Mouse (Mus musculus) CD4-positive, CD25-positive, alpha-beta regulatory T cell, adult 4 months (primary cell): ENCODE results near the gene Fam193a. TPM values are rescaled to one million over a fixed set of nuclear protein-coding genes. Genes with fewer than 3 reads are reported as not detected.

ENCODE experiments used
- ATAC-seq: one replicate; pipeline ENCODE4 v1.8.0; 2017
- polyA plus RNA-seq, 2 experiments: library from polyadenylated mRNA; unstranded; fragments of 100-300 nt; shearing (Covaris generic); gene quantifications; one replicate each; pipeline ENCODE4 v1.2.1; 2017

The Fam193a gene
- polyA plus RNA-seq, 2 experiments from 2014 or later, result 16.5 to 18.3 TPM

GRCm38 (mm10) chr5:34524511-34524910 lies 154.8 kb downstream of the Fam193a start:
- no peak for ATAC-seq

GRCm38 (mm10) chr5:34525663-34526476 lies 156.1 kb downstream of the Fam193a start, which contains the start of gene Sh3bp2:
TSS of gene Sh3bp2 (plus strand) at chr5:34525838.
- ATAC-seq, result peak; percentile 90

GRCm38 (mm10) chr5:34526477-34526775 lies 156.7 kb downstream of the Fam193a start:
- ATAC-seq, result no peak

GRCm38 (mm10) chr5:34527352-34527751 lies 157.6 kb downstream of the Fam193a start:
- no peak for ATAC-seq

- no peak for ATAC-seq
Measured at GRCm38 (mm10) chr5:34528724-34529123, 159.0 kb downstream of the Fam193a start.

- ATAC-seq, result no peak
Measured at GRCm38 (mm10) chr5:34530116-34530515, 160.4 kb downstream of the Fam193a start.

GRCm38 (mm10) chr5:34530687-34531086 lies 161.0 kb downstream of the Fam193a start:
- no peak for ATAC-seq

- no peak for ATAC-seq
Measured at GRCm38 (mm10) chr5:34533066-34533465, 163.3 kb downstream of the Fam193a start.

- no peak for ATAC-seq
Measured at GRCm38 (mm10) chr5:34533820-34534219, 164.1 kb downstream of the Fam193a start.

GRCm38 (mm10) chr5:34534776-34535581 lies 165.2 kb downstream of the Fam193a start:
- ATAC-seq, result no peak

GRCm38 (mm10) chr5:34535831-34536230 lies 166.1 kb downstream of the Fam193a start:
- ATAC-seq, result no peak

Other genes starting within 250 kb of the Fam193a start
- 1 to 10 TPM in 1 of 2 experiments, under 1 TPM in 1; 0.77 to 3.5 TPM for gene Poln, start 200.5 kb upstream of the Fam193a start, polyA plus RNA-seq
- gene Haus3, start 200.4 kb upstream of the Fam193a start, polyA plus RNA-seq, result 10 to 100 TPM; 80.1 to 90.0 TPM
- gene Mxd4, start 182.2 kb upstream of the Fam193a start, polyA plus RNA-seq, result 100 to 1,000 TPM; 128 to 166 TPM
- 1 to 10 TPM; 4.4 to 4.5 TPM for gene Zfyve28, start 81.5 kb upstream of the Fam193a start, polyA plus RNA-seq
- gene Cfap99, start 81.3 kb upstream of the Fam193a start, polyA plus RNA-seq, result not detected
- gene Rnf4, start 33.6 kb upstream of the Fam193a start, polyA plus RNA-seq, result 100 to 1,000 TPM; 105 to 132 TPM
- gene Tnip2, start 144.1 kb downstream of the Fam193a start, polyA plus RNA-seq, result 10 to 100 TPM; 26.9 to 31.4 TPM
- 10 to 100 TPM in 1 of 2 experiments, 1 to 10 TPM in 1; 6.0 to 18.6 TPM for gene Sh3bp2, start 155.9 kb downstream of the Fam193a start, polyA plus RNA-seq
- gene Add1, start 203.7 kb downstream of the Fam193a start, polyA plus RNA-seq, result 100 to 1,000 TPM; 117 to 179 TPM